In the genomic region with DNA sequence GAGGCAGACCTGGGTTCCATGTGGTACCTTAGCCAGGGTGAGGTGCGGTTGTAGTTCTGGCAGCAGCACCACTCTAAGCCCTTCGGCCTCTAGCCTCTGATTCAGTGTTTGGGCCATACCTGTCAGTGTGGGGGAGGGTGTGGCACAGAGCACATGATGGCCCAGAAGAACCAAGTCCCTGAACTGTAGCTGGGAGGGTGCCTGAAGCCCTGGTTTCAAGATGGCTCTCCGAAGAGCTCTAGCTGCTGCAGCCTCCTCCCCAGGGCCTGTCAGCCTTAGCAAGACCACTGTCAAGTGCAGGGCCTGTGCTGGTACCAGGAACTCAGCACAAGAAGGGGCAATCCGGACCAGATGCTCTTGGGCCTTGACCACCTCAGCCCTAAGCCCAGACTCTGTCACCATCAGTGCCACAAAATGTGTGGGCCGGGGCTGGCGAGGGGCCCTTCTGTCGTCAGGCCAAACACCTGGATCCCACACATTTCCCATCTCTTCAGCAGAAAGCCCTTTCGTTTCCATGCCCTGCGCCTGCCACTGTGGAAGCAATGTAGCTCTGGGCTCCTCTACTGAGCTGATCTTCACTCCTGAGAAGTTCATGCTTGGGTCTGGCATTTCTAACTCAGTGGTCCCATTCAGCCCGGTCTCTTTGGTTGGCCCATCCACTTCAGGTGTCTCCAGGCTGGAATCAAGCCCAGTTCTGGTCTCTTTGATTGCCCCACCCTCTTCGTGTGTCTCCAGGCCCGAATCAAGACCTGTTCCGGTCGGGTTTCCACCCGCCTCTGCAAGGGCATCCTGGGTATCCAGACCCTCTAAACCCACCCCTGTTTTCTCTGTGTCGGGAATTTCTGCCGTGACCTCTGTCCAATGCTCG, we compare ENCODE assay signal across 8 mouse cellular contexts. TPM values are rescaled to one million over a fixed set of nuclear protein-coding genes. Genes with fewer than 3 reads are reported as not detected.
DNase-seq lines count a peak whose midpoint lies in the region; ATAC-seq and TF ChIP-seq lines count a peak whose summit lies in the region.

No protein-coding gene starts in this region.

- H3K36me3 ChIP-seq in forebrain, embryonic 16.5 days (ENCODE audit: control insufficient read depth, insufficient read depth), result peaks cover 32% of the 10 kb centered on the region
- H3K36me3 ChIP-seq in liver, embryonic 16.5 days (ENCODE audit: control insufficient read depth, insufficient read depth), result peaks cover 41% of the 10 kb centered on the region
- H3K36me3 ChIP-seq in stomach, postnatal 0 days (ENCODE audit: control insufficient read depth, insufficient read depth, low read length), result peaks cover 30% of the 10 kb centered on the region

- H3K9ac ChIP-seq in forebrain, embryonic 16.5 days (replicated peaks; ENCODE audit: low read depth, low read length), result peak overlapping the region; percentile 89
- H3K9ac ChIP-seq in liver, embryonic 16.5 days (ENCODE audit: low read depth, low read length), result peak overlapping the region; percentile 88
- peak overlapping the region; percentile 86 for H3K9ac ChIP-seq in stomach, postnatal 0 days (ENCODE audit: low read length)

- peak; percentile 42 for DNase-seq in gastrocnemius, adult 18-20 months (ENCODE audit: low spot score)
- no peak for DNase-seq in gastrocnemius, adult 8-10 months (ENCODE audit: low spot score in 2 of 2)
- peak; percentile 40 for DNase-seq in right cerebral cortex, postnatal 25 days
- DNase-seq in right cerebral cortex, postnatal 14 days, result no peak
- peak; percentile 44 for DNase-seq in stomach, postnatal 0 days (ENCODE audit: low spot score)
- no peak for DNase-seq in layer of hippocampus, postnatal 36 days

- 27% methylated on average over 18 of the region's 18 CpGs for WGBS in forebrain, embryonic 16.5 days
- WGBS in liver, embryonic 16.5 days (ENCODE audit: insufficient replicate concordance), result 35% methylated on average over 18 of the region's 18 CpGs
- WGBS in stomach, postnatal 0 days, result 25% methylated on average over 18 of the region's 18 CpGs

- peaks cover 22% of the 10 kb centered on the region for H3K4me1 ChIP-seq in forebrain, embryonic 16.5 days (replicated peaks; ENCODE audit: control insufficient read depth, insufficient read depth, low read length)
- peaks cover 43% of the 10 kb centered on the region for H3K4me1 ChIP-seq in liver, embryonic 16.5 days (ENCODE audit: control insufficient read depth, low read depth, low read length)
- peaks cover 3% of the 10 kb centered on the region; the same call in 1 of the 2 replicates for H3K4me1 ChIP-seq in stomach, postnatal 0 days (replicated peaks; ENCODE audit: control insufficient read depth, insufficient read depth)

- peak overlapping the region; percentile 75 for H3K4me2 ChIP-seq in forebrain, embryonic 16.5 days (ENCODE audit: low read length)
- peak overlapping the region; percentile 97 for H3K4me2 ChIP-seq in liver, embryonic 16.5 days (ENCODE audit: low read depth, low read length)
- H3K4me2 ChIP-seq in stomach, postnatal 0 days (replicated peaks; ENCODE audit: low read depth), result peak overlapping the region; percentile 80

- peak overlapping the region; percentile 93 for H3K27ac ChIP-seq in forebrain, embryonic 16.5 days (ENCODE audit: low read length)
- peak overlapping the region; percentile 97 for H3K27ac ChIP-seq in liver, embryonic 16.5 days (ENCODE audit: low read length)
- H3K27ac ChIP-seq in stomach, postnatal 0 days (replicated peaks), result peak overlapping the region; percentile 99

- no peaks in the 10 kb centered on the region for H3K9me3 ChIP-seq in forebrain, embryonic 16.5 days (ENCODE audit: control insufficient read depth, low read length)
- no peaks in the 10 kb centered on the region for H3K9me3 ChIP-seq in liver, embryonic 16.5 days (replicated peaks; ENCODE audit: control insufficient read depth, low read length)
- H3K9me3 ChIP-seq in stomach, postnatal 0 days (ENCODE audit: control insufficient read depth, low read length), result no peaks in the 10 kb centered on the region

- peak; percentile 26 for ATAC-seq in forebrain, embryonic 16.5 days
- ATAC-seq in liver, embryonic 16.5 days (ENCODE audit: low read depth), result no peak
- peak; percentile 1 for ATAC-seq in stomach, postnatal 0 days (ENCODE audit: low FRiP score, low TSS enrichment)

- TF ChIP-seq EP300 in stomach, postnatal 0 days (optimal IDR thresholded peaks at IDR 0.05), result no peak

- peaks cover 11% of the 10 kb centered on the region for H3K27me3 ChIP-seq in forebrain, embryonic 16.5 days (replicated peaks; ENCODE audit: control insufficient read depth, insufficient read depth, low read length)
- H3K27me3 ChIP-seq in liver, embryonic 16.5 days (ENCODE audit: control insufficient read depth, insufficient read depth, low read depth, low read length), result peaks cover 4% of the 10 kb centered on the region; the same call in 1 of the 2 replicates
- H3K27me3 ChIP-seq in stomach, postnatal 0 days (ENCODE audit: control insufficient read depth, insufficient read depth, low read length), result no peaks in the 10 kb centered on the region

- no peak for TF ChIP-seq CTCF in stomach, postnatal 0 days (IDR thresholded peaks at IDR 0.05; ENCODE audit: low read depth)

- H3K4me3 ChIP-seq in forebrain, embryonic 16.5 days (replicated peaks; ENCODE audit: low read length), result peak overlapping the region; percentile 74
- H3K4me3 ChIP-seq in liver, embryonic 16.5 days (ENCODE audit: low read depth, low read length), result peak overlapping the region; percentile 88
- peak overlapping the region; percentile 73 for H3K4me3 ChIP-seq in stomach, postnatal 0 days (ENCODE audit: low read depth, low read length)

RNA-seq across cellular contexts. Expression of gene Leng9, which starts 1.6 kb away (rescaled TPM):
- 1 to 10 TPM; 1.8 to 2.2 TPM for total RNA-seq in gastrocnemius, adult 18-20 months (2021)
- 1 to 10 TPM; 1.8 to 2.4 (median 2.1) TPM for total RNA-seq in gastrocnemius, adult 8-10 months (2022)
- polyA plus RNA-seq in forebrain, embryonic 16.5 days (2015; fragmentation: Nextera tagmentation; extraction: Ambion mirVana), result 5.4 and 6.4 TPM in 2 replicates
- 1.0 and 1.2 TPM in 2 replicates for polyA plus RNA-seq in liver, embryonic 16.5 days (2015; fragmentation: Nextera tagmentation; extraction: Ambion mirVana)
- polyA plus RNA-seq in stomach, postnatal 0 days (2015; fragmentation: Nextera tagmentation; extraction: Ambion mirVana), result 7.4 and 8.5 TPM in 2 replicates
- 1 to 10 TPM; 5.5 to 5.9 TPM for total RNA-seq in layer of hippocampus, postnatal 36 days (2021)

RNA-seq across cellular contexts. Expression of gene Leng8, which starts 11.7 kb away (rescaled TPM):
- total RNA-seq in gastrocnemius, adult 18-20 months (2021), result 10 to 100 TPM; 27.2 to 33.0 TPM
- total RNA-seq in gastrocnemius, adult 8-10 months (2022), result 10 to 100 TPM; 23.8 to 30.8 (median 25.8) TPM
- 68.6 and 95.7 TPM in 2 replicates for polyA plus RNA-seq in forebrain, embryonic 16.5 days (2015; fragmentation: Nextera tagmentation; extraction: Ambion mirVana)
- polyA plus RNA-seq in liver, embryonic 16.5 days (2015; fragmentation: Nextera tagmentation; extraction: Ambion mirVana), result 20.2 and 23.4 TPM in 2 replicates
- 14.7 and 20.1 TPM in 2 replicates for polyA plus RNA-seq in stomach, postnatal 0 days (2015; fragmentation: Nextera tagmentation; extraction: Ambion mirVana)
- total RNA-seq in layer of hippocampus, postnatal 36 days (2021), result 100 to 1,000 TPM; 154 to 191 TPM

RNA-seq across cellular contexts. Expression of gene Cdc42ep5, which starts 16.1 kb away (rescaled TPM):
- total RNA-seq in gastrocnemius, adult 18-20 months (2021), result 1 to 10 TPM; 1.5 to 1.7 TPM
- total RNA-seq in gastrocnemius, adult 8-10 months (2022), result 1 to 10 TPM; 1.5 to 2.2 (median 2.0) TPM
- polyA plus RNA-seq in forebrain, embryonic 16.5 days (2015; fragmentation: Nextera tagmentation; extraction: Ambion mirVana), result 3.4 and 3.8 TPM in 2 replicates
- 5.5 and 6.7 TPM in 2 replicates for polyA plus RNA-seq in liver, embryonic 16.5 days (2015; fragmentation: Nextera tagmentation; extraction: Ambion mirVana)
- 119 and 121 TPM in 2 replicates for polyA plus RNA-seq in stomach, postnatal 0 days (2015; fragmentation: Nextera tagmentation; extraction: Ambion mirVana)
- total RNA-seq in layer of hippocampus, postnatal 36 days (2021), result 1 to 10 TPM in 1 of 2 experiments, under 1 TPM in 1; 0.95 to 1.1 TPM

RNA-seq across cellular contexts. Expression of gene Ttyh1, which starts 29.4 kb away (rescaled TPM):
- total RNA-seq in gastrocnemius, adult 18-20 months (2021), result 1 to 10 TPM in 1 of 2 experiments, under 1 TPM in 1; 0.81 to 1.6 TPM
- 1 to 10 TPM in 1 of 4 experiments, under 1 TPM in 3; 0.18 to 1.3 (median 0.75) TPM for total RNA-seq in gastrocnemius, adult 8-10 months (2022)
- polyA plus RNA-seq in forebrain, embryonic 16.5 days (2015; fragmentation: Nextera tagmentation; extraction: Ambion mirVana), result 97.4 and 115 TPM in 2 replicates
- polyA plus RNA-seq in liver, embryonic 16.5 days (2015; fragmentation: Nextera tagmentation; extraction: Ambion mirVana), result 0.20 and 0.50 TPM in 2 replicates
- polyA plus RNA-seq in stomach, postnatal 0 days (2015; fragmentation: Nextera tagmentation; extraction: Ambion mirVana), result 4.1 and 4.3 TPM in 2 replicates
- total RNA-seq in layer of hippocampus, postnatal 36 days (2021), result 100 to 1,000 TPM; 554 to 570 TPM

Comparison
In these comparisons a context has a peak if more than half of its experiments do, and no peak if none do; other contexts are left out.
1. DNase-seq: peak in gastrocnemius, adult 18-20 months (single experiment), right cerebral cortex, postnatal 25 days (single experiment) and stomach, postnatal 0 days (single experiment); none in gastrocnemius, adult 8-10 months (0 of 2), right cerebral cortex, postnatal 14 days (single experiment) and layer of hippocampus, postnatal 36 days (0 of 2).
2. RNA of gene Leng8, which starts 11.7 kb away (total RNA-seq): 154 to 191 TPM in layer of hippocampus, postnatal 36 days; 27.2 to 33.0 TPM in gastrocnemius, adult 18-20 months and 23.8 to 30.8 TPM in gastrocnemius, adult 8-10 months; every median in the first group is over 4 times any median in the second.
3. Peak in every context shown above with its lines, with median percentiles within 50 percentile points of each other: H3K27ac ChIP-seq, H3K4me2 ChIP-seq, H3K4me3 ChIP-seq and H3K9ac ChIP-seq.